Mouse (Mus musculus) liver (tissue): ENCODE measurements around the gene Tedc1.
"Not testable (repeated sequence)": the region's sequence is repeated elsewhere in the genome, so short reads cannot be mapped to it uniquely, and the experiment has no call there.

Experiments used
- DNase-seq: peaks from one replicate; pipeline ENCODE4 v3.0.0-alpha.2; 2020; ENCODE audit warnings: mixed read lengths

The Tedc1 gene

GRCm38 (mm10) chr12:113155076-113155771 is 997 bp upstream of the Tedc1 start:
- DNase-seq, result peak; percentile 47

GRCm38 (mm10) chr12:113156540-113156929 is 314 bp downstream of the Tedc1 start:
- DNase-seq, result no peak

GRCm38 (mm10) chr12:113157002-113157401 is 781 bp downstream of the Tedc1 start:
- no peak for DNase-seq

- no peak for DNase-seq
Measured at GRCm38 (mm10) chr12:113157521-113157920, 1.3 kb downstream of the Tedc1 start.

GRCm38 (mm10) chr12:113157971-113158370 is 1.8 kb downstream of the Tedc1 start:
- DNase-seq, result no peak

GRCm38 (mm10) chr12:113163561-113164006 is 7.4 kb downstream of the Tedc1 start:
- DNase-seq, result no peak

GRCm38 (mm10) chr12:113168031-113168536 is 11.9 kb downstream of the Tedc1 start:
- DNase-seq, result no peak

GRCm38 (mm10) chr12:113176960-113177725 is 20.9 kb downstream of the Tedc1 start:
- no peak for DNase-seq

GRCm38 (mm10) chr12:113181020-113181419 is 24.8 kb downstream of the Tedc1 start:
- no peak for DNase-seq

GRCm38 (mm10) chr12:113184945-113185344 is 28.7 kb downstream of the Tedc1 start:
- DNase-seq, result no peak

- no peak for DNase-seq
Measured at GRCm38 (mm10) chr12:113185442-113186291, 29.4 kb downstream of the Tedc1 start, which contains the start of gene Tmem121. Gene Tmem121, plus strand, starts transcription at chr12:113185930.

GRCm38 (mm10) chr12:113186326-113187010 is 30.2 kb downstream of the Tedc1 start:
- DNase-seq, result no peak

GRCm38 (mm10) chr12:113187011-113187375 is 30.8 kb downstream of the Tedc1 start:
- no peak for DNase-seq

- DNase-seq, result peak; percentile 74
Measured at GRCm38 (mm10) chr12:113187584-113188295, 31.5 kb downstream of the Tedc1 start.

- DNase-seq, result no peak
Measured at GRCm38 (mm10) chr12:113188349-113189055, 32.3 kb downstream of the Tedc1 start.

GRCm38 (mm10) chr12:113193423-113193822 is 37.2 kb downstream of the Tedc1 start:
- no peak for DNase-seq

- DNase-seq, result not testable (repeated sequence)
Measured at GRCm38 (mm10) chr12:113199132-113199531, 42.9 kb downstream of the Tedc1 start.

GRCm38 (mm10) chr12:113201301-113201700 is 45.1 kb downstream of the Tedc1 start:
- DNase-seq, result no peak

- DNase-seq, result no peak
Measured at GRCm38 (mm10) chr12:113202008-113202407, 45.8 kb downstream of the Tedc1 start.

- no peak for DNase-seq
Measured at GRCm38 (mm10) chr12:113203522-113203921, 47.3 kb downstream of the Tedc1 start.
